Mouse (Mus musculus) E14TG2a.4 (cell line): ENCODE data around the gene 5830411N06Rik.

ENCODE experiments used
- H3K27me3 ChIP-seq: 2 replicates; pipeline ENCODE4 v1.6.1; 2014; ENCODE audit warnings: low read length, control low read depth; ENCODE audit not compliant: insufficient read depth
- H3K36me3 ChIP-seq: 2 replicates; pipeline ENCODE4 v1.6.1; 2014; ENCODE audit warnings: low read length, control low read depth; ENCODE audit not compliant: insufficient read depth
- H3K4me1 ChIP-seq: replicated peaks from 2 replicates; pipeline ENCODE4 v1.6.1; 2014; ENCODE audit warnings: low read depth, low read length, control low read depth
- H3K4me3 ChIP-seq: replicated peaks from 2 replicates; pipeline ENCODE4 v1.5.1; 2014; ENCODE audit warnings: mild to moderate bottlenecking, low read length
- H3K9me3 ChIP-seq: 2 replicates; pipeline ENCODE4 v1.6.1; 2014; ENCODE audit warnings: low read length, control low read depth
- CTCF ChIP-seq: conservative IDR thresholded peaks from 2 replicates; pipeline ENCODE4 v1.5.1; 2014; ENCODE audit warnings: low read length
- NANOG ChIP-seq: IDR thresholded peaks from 2 replicates; pipeline ENCODE4 v1.6.1; 2014; ENCODE audit warnings: borderline replicate concordance, low read length, mixed read lengths
- POU5F1 ChIP-seq: IDR thresholded peaks from 2 replicates; pipeline ENCODE4 v1.6.1; 2014; ENCODE audit warnings: low read length, borderline replicate concordance

The 5830411N06Rik gene

DNA sequence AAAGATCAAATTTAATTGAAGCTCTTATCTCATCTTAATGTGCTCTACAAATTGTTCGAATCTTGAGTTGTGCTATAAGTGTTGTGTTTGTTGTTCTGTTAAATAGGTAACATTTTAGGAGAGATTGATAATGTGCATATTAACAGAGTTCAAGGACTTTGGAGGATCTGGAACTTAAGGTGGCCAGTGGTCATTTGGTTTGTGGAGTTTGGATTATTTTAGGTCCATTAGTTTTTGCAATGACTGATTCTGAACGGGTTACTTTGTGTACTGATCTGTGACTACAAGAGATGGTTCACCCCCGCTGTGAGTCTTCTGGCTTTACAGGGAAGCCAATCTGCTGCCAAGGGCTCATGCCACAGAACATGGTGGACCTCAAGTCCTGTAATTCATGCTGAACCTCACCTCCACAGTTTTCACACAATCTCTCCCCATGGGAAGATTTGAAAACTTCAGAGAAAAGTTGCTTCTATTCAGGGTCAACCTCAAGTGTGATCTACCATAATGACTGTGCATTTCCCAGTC, 72.8 kb downstream of the 5830411N06Rik start:
- H3K27me3 ChIP-seq, result no peaks in the 10 kb centered on the region
- peaks cover 4% of the 10 kb centered on the region; the same call in 1 of the 2 replicates for H3K9me3 ChIP-seq
- no peaks in the 10 kb centered on the region for H3K4me1 ChIP-seq
- TF ChIP-seq POU5F1 (no peak), NANOG (no peak), CTCF (no peak)
- H3K4me3 ChIP-seq, result no peak overlapping the region
- H3K36me3 ChIP-seq, result no peaks in the 10 kb centered on the region

GRCm38 (mm10) chr7:140320558-140320957, 73.5 kb downstream of the 5830411N06Rik start, which contains the start of gene Olfr525:
Olfr525 (plus strand) TSS chr7:140320858.
- Histone ChIP-seq H3K9me3 (peaks cover 4% of the 10 kb centered on the region; the same call in 1 of the 2 replicates), H3K36me3 (no peaks in the 10 kb centered on the region), H3K4me1 (no peaks in the 10 kb centered on the region), H3K4me3 (no peak within 1 kb of the TSS), H3K27me3 (no peaks in the 10 kb centered on the region)
- TF ChIP-seq NANOG (no peak), CTCF (no peak), POU5F1 (no peak)

DNA sequence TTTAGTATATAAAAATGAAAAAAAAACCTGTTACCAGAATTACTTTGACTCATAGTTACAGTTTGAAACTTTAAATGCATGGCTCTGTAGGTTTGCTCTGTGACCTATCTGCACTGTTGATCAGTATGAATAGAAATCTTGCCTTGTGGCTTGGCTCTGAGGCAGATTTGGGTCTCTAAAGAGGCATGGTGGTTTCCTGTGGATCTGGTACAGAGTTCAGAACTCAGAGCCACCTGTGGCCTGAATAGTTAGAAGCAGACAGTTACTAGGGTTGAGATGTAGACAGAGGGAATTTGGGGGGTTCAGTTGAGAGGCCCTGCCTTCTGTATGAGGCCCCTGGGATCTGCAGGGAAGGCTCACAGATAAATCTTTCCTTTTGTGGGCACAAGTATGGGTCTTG, 74.1 kb downstream of the 5830411N06Rik start:
- peaks cover 4% of the 10 kb centered on the region; the same call in 1 of the 2 replicates for H3K9me3 ChIP-seq
- no peaks in the 10 kb centered on the region for H3K36me3 ChIP-seq
- H3K4me1 ChIP-seq, result no peaks in the 10 kb centered on the region
- TF ChIP-seq CTCF (no peak), POU5F1 (no peak), NANOG (no peak)
- no peaks in the 10 kb centered on the region for H3K27me3 ChIP-seq
- no peak overlapping the region for H3K4me3 ChIP-seq

DNA sequence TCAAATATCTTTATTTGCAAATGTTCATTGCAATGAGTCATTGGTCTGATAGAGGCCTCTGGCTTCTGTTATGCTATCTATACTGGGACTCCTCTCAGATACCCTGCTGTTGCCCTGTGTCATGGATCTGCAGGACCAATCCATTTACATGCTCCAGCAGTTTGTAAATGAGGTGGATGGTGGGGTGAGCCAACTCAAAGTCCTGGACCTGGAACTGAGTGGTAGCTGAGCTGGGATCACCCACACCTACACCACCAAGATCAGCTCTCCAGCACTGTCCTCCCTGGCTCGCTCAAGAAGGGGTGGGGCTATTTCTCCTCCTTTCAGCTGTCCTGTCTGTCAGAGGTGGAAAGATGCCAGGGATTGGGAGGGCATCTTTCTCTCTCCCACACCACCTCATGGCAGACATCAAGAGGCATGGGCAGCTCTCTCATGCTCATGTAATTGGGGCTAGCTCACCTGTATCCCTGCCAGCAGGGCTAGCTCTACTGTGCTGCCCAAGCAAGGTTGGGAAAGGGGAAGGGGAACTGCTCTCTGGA, 82.8 kb downstream of the 5830411N06Rik start:
- TF ChIP-seq CTCF, result no peak
- no peak for TF ChIP-seq NANOG
- TF ChIP-seq POU5F1, result no peak
- no peak overlapping the region for H3K4me3 ChIP-seq
- no peaks in the 10 kb centered on the region for H3K36me3 ChIP-seq
- H3K27me3 ChIP-seq, result no peaks in the 10 kb centered on the region
- no peaks in the 10 kb centered on the region for H3K4me1 ChIP-seq
- 0 out of 2 replicates have a peak, but pooled peaks cover 3% of the 10 kb centered on the region for H3K9me3 ChIP-seq

DNA sequence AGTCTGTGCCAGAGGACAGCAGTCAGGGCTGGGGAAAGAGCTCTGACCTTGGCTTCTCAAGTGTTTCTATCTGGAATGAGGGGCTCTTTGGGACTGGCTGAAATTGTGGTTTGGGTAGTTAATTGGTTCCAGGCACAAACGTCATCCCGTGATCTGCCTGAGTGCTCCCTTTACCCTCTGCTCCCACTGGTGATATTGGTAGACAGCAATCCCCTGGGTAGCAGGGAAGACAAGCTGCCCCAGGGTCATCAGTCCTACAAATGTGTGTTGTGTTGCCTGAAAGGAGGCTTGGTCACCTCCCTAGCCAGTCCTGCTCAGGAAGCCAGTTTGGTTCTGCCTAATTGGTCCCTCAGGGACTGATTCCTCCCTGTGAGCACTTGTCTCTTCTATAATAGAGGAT, 86.6 kb downstream of the 5830411N06Rik start, which contains the start of gene Olfr527:
Gene Olfr527, plus strand, starts transcription at position 301 of the 400 bp plus-strand sequence.
- H3K4me3 ChIP-seq, result no peak within 1 kb of the TSS
- TF ChIP-seq POU5F1, result no peak
- TF ChIP-seq CTCF, result no peak
- no peak for TF ChIP-seq NANOG

More for the DNA sequence above, 86.6 kb downstream of the 5830411N06Rik start, which contains the start of gene Olfr527:
- H3K4me1 ChIP-seq, result no peaks in the 10 kb centered on the region
- no peaks in the 10 kb centered on the region for H3K36me3 ChIP-seq
- H3K27me3 ChIP-seq, result no peaks in the 10 kb centered on the region
- 0 out of 2 replicates have a peak, but pooled peaks cover 4% of the 10 kb centered on the region for H3K9me3 ChIP-seq
